Mouse (Mus musculus) forebrain, embryonic 12.5 days (tissue): Measurements from ENCODE around the gene 1700017D01Rik. TPM values are rescaled to one million over a fixed set of nuclear protein-coding genes. Genes with fewer than 3 reads are reported as not detected.
"Not testable (repeated sequence)": the region's sequence is repeated elsewhere in the genome, so short reads cannot be mapped to it uniquely, and the experiment has no call there.

Experiments used
- ATAC-seq: fragments of 200-750 bp; cut with Nextera tagmentation; 2 replicates; pipeline ENCODE4 v1.8.0; 2017; ENCODE audit warnings: moderate TSS enrichment; ENCODE audit not compliant: low FRiP score
- H3K27ac ChIP-seq: fragments of 300-500 bp; sonication (generic); 2 replicates; pipeline ENCODE4 v1.5.1; 2016; ENCODE audit warnings: mild to moderate bottlenecking
- H3K27me3 ChIP-seq: fragments of 300-500 bp; sonication (generic); 2 replicates; pipeline ENCODE4 v1.6.1; 2016; ENCODE audit warnings: mild to moderate bottlenecking
- H3K36me3 ChIP-seq: fragments of 300-500 bp; sonication (generic); replicated peaks from 2 replicates; pipeline ENCODE4 v1.6.1; 2016; ENCODE audit warnings: mild to moderate bottlenecking
- H3K4me1 ChIP-seq: fragments of 300-500 bp; sonication (generic); 2 replicates; pipeline ENCODE4 v1.6.1; 2016
- H3K4me2 ChIP-seq: fragments of 300-500 bp; sonication (generic); 2 replicates; pipeline ENCODE4 v1.6.1; 2016; ENCODE audit warnings: mild to moderate bottlenecking, moderate library complexity
- H3K4me3 ChIP-seq: fragments of 300-500 bp; sonication (generic); replicated peaks from 2 replicates; pipeline ENCODE4 v1.5.1; 2016; ENCODE audit warnings: mild to moderate bottlenecking
- H3K9ac ChIP-seq: fragments of 300-500 bp; sonication (generic); 2 replicates; pipeline ENCODE4 v1.6.1; 2016; ENCODE audit warnings: mild to moderate bottlenecking
- H3K9me3 ChIP-seq: fragments of 300-500 bp; sonication (generic); 2 replicates; pipeline ENCODE4 v1.6.1; 2016
- WGBS: fragments of 180-500 bp; shearing (Covaris S2); methylation state at CpG from one replicate; pipeline ENCODE4 v1.1.7; 2016; 5-methylcytosine and 5-hydroxymethylcytosine counted together
- polyA plus RNA-seq: library from polyadenylated mRNA; unstranded; fragments of >200 nt; fragmentation: Nextera tagmentation; extraction: Ambion mirVana; gene quantifications from 2 replicates; pipeline ENCODE4 v1.2.1, GENCODE M21; 2016

Gene 1700017D01Rik
- polyA plus RNA-seq, 1 experiment from 2014 or later, result not detected

- ATAC-seq, result no peak
- H3K4me1 ChIP-seq, result no peaks in the 10 kb centered on the region
- no peaks in the 10 kb centered on the region for H3K27me3 ChIP-seq
- 85% methylated on average over 4 of the region's 4 CpGs for WGBS
- H3K36me3 ChIP-seq, result no peaks in the 10 kb centered on the region
- no peak within 1 kb of the TSS for H3K27ac ChIP-seq
- no peak within 1 kb of the TSS for H3K4me3 ChIP-seq
- H3K4me2 ChIP-seq, result no peak within 1 kb of the TSS
- H3K9ac ChIP-seq, result no peak within 1 kb of the TSS
- H3K9me3 ChIP-seq, result no peaks in the 10 kb centered on the region
Observed at GRCm38 (mm10) chr19:11080934-11081333, 49.7 kb downstream of the 1700017D01Rik start, which contains the start of gene Ms4a8a. Gene Ms4a8a (minus strand): TSS chr19:11081102.

- no peak for ATAC-seq
- Histone ChIP-seq H3K4me1 (no peaks in the 10 kb centered on the region), H3K9me3 (no peaks in the 10 kb centered on the region), H3K36me3 (no peaks in the 10 kb centered on the region), H3K27ac (no peak overlapping the region), H3K4me3 (no peak overlapping the region), H3K9ac (no peak overlapping the region), H3K27me3 (no peaks in the 10 kb centered on the region), H3K4me2 (no peak overlapping the region)
- 87% methylated on average over 3 of the region's 3 CpGs for WGBS
Observed at GRCm38 (mm10) chr19:11070364-11070763, 60.3 kb downstream of the 1700017D01Rik start.

GRCm38 (mm10) chr19:11065202-11065875, 65.3 kb downstream of the 1700017D01Rik start:
- Histone ChIP-seq H3K36me3 (no peaks in the 10 kb centered on the region), H3K9ac (no peak overlapping the region), H3K27me3 (no peaks in the 10 kb centered on the region), H3K27ac (no peak overlapping the region), H3K4me2 (no peak overlapping the region), H3K4me3 (no peak overlapping the region), H3K9me3 (no peaks in the 10 kb centered on the region), H3K4me1 (no peaks in the 10 kb centered on the region)
- WGBS, result 81% methylated on average over 2 of the region's 2 CpGs
- ATAC-seq, result no peak

- H3K27ac ChIP-seq, result no peak overlapping the region
Observed at GRCm38 (mm10) chr19:11060900-11061299, 69.8 kb downstream of the 1700017D01Rik start.

GRCm38 (mm10) chr19:11059967-11060366, 70.7 kb downstream of the 1700017D01Rik start:
- no peak overlapping the region for H3K27ac ChIP-seq
- no peaks in the 10 kb centered on the region for H3K36me3 ChIP-seq
- H3K4me3 ChIP-seq, result no peak overlapping the region
- no peak overlapping the region for H3K4me2 ChIP-seq
- no peaks in the 10 kb centered on the region for H3K4me1 ChIP-seq
- H3K9ac ChIP-seq, result no peak overlapping the region
- no peak for ATAC-seq
- no peaks in the 10 kb centered on the region for H3K27me3 ChIP-seq
- no peaks in the 10 kb centered on the region for H3K9me3 ChIP-seq

More at GRCm38 (mm10) chr19:11060900-11061299, 69.8 kb downstream of the 1700017D01Rik start:
- H3K4me3 ChIP-seq, result no peak overlapping the region
- no peak overlapping the region for H3K9ac ChIP-seq
- H3K36me3 ChIP-seq, result no peaks in the 10 kb centered on the region
- H3K4me1 ChIP-seq, result no peaks in the 10 kb centered on the region
- H3K4me2 ChIP-seq, result no peak overlapping the region
- no peaks in the 10 kb centered on the region for H3K9me3 ChIP-seq
- H3K27me3 ChIP-seq, result no peaks in the 10 kb centered on the region
- 95% methylated on average over 1 of the region's 1 CpGs for WGBS
- no peak for ATAC-seq

- not testable (repeated sequence) for H3K4me2 ChIP-seq, H3K9me3 ChIP-seq, H3K4me3 ChIP-seq, ATAC-seq, H3K27me3 ChIP-seq, H3K27ac ChIP-seq, H3K36me3 ChIP-seq, H3K4me1 ChIP-seq, H3K9ac ChIP-seq
- WGBS, result 94% methylated on average over 1 of the region's 1 CpGs
Observed at GRCm38 (mm10) chr19:11055700-11056099, 75.0 kb downstream of the 1700017D01Rik start.

GRCm38 (mm10) chr19:11053277-11053676, 77.4 kb downstream of the 1700017D01Rik start:
- H3K4me2 ChIP-seq, result no peak overlapping the region
- no peak overlapping the region for H3K27ac ChIP-seq
- H3K36me3 ChIP-seq, result no peaks in the 10 kb centered on the region
- ATAC-seq, result no peak
- H3K9me3 ChIP-seq, result no peaks in the 10 kb centered on the region
- H3K9ac ChIP-seq, result no peak overlapping the region
- H3K27me3 ChIP-seq, result no peaks in the 10 kb centered on the region
- H3K4me3 ChIP-seq, result no peak overlapping the region
- 66% methylated on average over 3 of the region's 3 CpGs for WGBS
- H3K4me1 ChIP-seq, result no peaks in the 10 kb centered on the region

- WGBS, result 75% methylated on average over 5 of the region's 5 CpGs
- no peak overlapping the region for H3K27ac ChIP-seq
- no peak overlapping the region for H3K9ac ChIP-seq
- no peaks in the 10 kb centered on the region for H3K4me1 ChIP-seq
- no peaks in the 10 kb centered on the region for H3K9me3 ChIP-seq
- H3K27me3 ChIP-seq, result no peaks in the 10 kb centered on the region
- no peak overlapping the region for H3K4me3 ChIP-seq
- H3K4me2 ChIP-seq, result no peak overlapping the region
- H3K36me3 ChIP-seq, result no peaks in the 10 kb centered on the region
- no peak for ATAC-seq
Observed at GRCm38 (mm10) chr19:11052877-11053276, 77.8 kb downstream of the 1700017D01Rik start.

GRCm38 (mm10) chr19:11050286-11050685, 80.4 kb downstream of the 1700017D01Rik start:
- no peak for ATAC-seq
- no peaks in the 10 kb centered on the region for H3K9me3 ChIP-seq
- H3K9ac ChIP-seq, result no peak overlapping the region
- no peak overlapping the region for H3K4me3 ChIP-seq
- H3K4me1 ChIP-seq, result no peaks in the 10 kb centered on the region
- no peak overlapping the region for H3K4me2 ChIP-seq
- 88% methylated on average over 2 of the region's 2 CpGs for WGBS
- H3K27me3 ChIP-seq, result peaks cover 6% of the 10 kb centered on the region
- H3K36me3 ChIP-seq, result no peaks in the 10 kb centered on the region
- H3K27ac ChIP-seq, result no peak overlapping the region

GRCm38 (mm10) chr19:11049426-11049825, 81.2 kb downstream of the 1700017D01Rik start:
- no peak overlapping the region for H3K4me2 ChIP-seq
- no peaks in the 10 kb centered on the region for H3K4me1 ChIP-seq
- H3K27me3 ChIP-seq, result peaks cover 6% of the 10 kb centered on the region
- ATAC-seq, result no peak
- H3K27ac ChIP-seq, result no peak overlapping the region
- no peaks in the 10 kb centered on the region for H3K9me3 ChIP-seq
- no peak overlapping the region for H3K9ac ChIP-seq
- H3K36me3 ChIP-seq, result no peaks in the 10 kb centered on the region
- no peak overlapping the region for H3K4me3 ChIP-seq

- Histone ChIP-seq H3K9ac (no peak overlapping the region), H3K4me1 (no peaks in the 10 kb centered on the region), H3K4me2 (no peak overlapping the region), H3K36me3 (no peaks in the 10 kb centered on the region), H3K4me3 (no peak overlapping the region), H3K27ac (no peak overlapping the region), H3K9me3 (no peaks in the 10 kb centered on the region), H3K27me3 (peaks cover 6% of the 10 kb centered on the region)
- no peak for ATAC-seq
- 60% methylated on average over 1 of the region's 1 CpGs for WGBS
Observed at GRCm38 (mm10) chr19:11048503-11048902, 82.2 kb downstream of the 1700017D01Rik start.

GRCm38 (mm10) chr19:11048009-11048408, 82.7 kb downstream of the 1700017D01Rik start:
- no peak overlapping the region for H3K9ac ChIP-seq
- H3K36me3 ChIP-seq, result no peaks in the 10 kb centered on the region
- H3K27me3 ChIP-seq, result peaks cover 6% of the 10 kb centered on the region
- no peaks in the 10 kb centered on the region for H3K4me1 ChIP-seq
- H3K27ac ChIP-seq, result no peak overlapping the region
- no peak for ATAC-seq
- H3K4me3 ChIP-seq, result no peak overlapping the region
- WGBS, result 78% methylated on average over 6 of the region's 6 CpGs
- no peaks in the 10 kb centered on the region for H3K9me3 ChIP-seq
- no peak overlapping the region for H3K4me2 ChIP-seq
